Mouse (Mus musculus): ENCODE results near the gene Anks3. TPM values are rescaled to one million over a fixed set of nuclear protein-coding genes. Genes with fewer than 3 reads are reported as not detected.

Gene Anks3
- polyA plus RNA-seq, 1 experiment, result 1.9 TPM

DNA sequence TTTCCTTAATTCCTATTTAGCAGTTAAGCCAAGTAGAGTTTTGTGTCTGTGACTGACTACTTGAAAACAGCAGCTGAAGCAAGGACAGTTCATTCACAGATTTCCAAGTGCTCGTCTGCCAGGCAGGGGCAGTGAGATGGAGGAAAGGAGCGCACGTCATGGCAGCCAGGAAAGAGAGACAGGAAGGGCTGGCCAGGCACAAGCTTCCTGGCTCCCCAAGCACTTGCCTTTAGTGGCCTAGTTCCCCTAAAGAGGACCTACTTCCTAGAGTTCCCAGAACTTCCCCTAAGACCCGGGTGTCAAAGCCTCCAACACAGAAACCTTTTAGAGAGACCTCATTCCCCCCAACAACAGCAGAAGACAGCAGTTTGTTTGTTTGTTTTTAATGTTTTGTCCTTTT lies 43.4 kb downstream of the Anks3 start:
- no peaks in the 10 kb centered on the region for H3K4me1 ChIP-seq (ENCODE audit: control insufficient read depth)
- no peak overlapping the region for H3K4me3 ChIP-seq (replicated peaks)
- H3K9me3 ChIP-seq (ENCODE audit: control insufficient read depth, low read length), result no peaks in the 10 kb centered on the region
- peaks cover 41% of the 10 kb centered on the region for H3K36me3 ChIP-seq (ENCODE audit: control insufficient read depth)
- TF ChIP-seq GATA1 (IDR thresholded peaks at IDR 0.05; ENCODE audit: low read length), result no peak
- no peak for TF ChIP-seq TAL1 (IDR thresholded peaks at IDR 0.05; ENCODE audit: low read length)
- no peaks in the 10 kb centered on the region for H3K27me3 ChIP-seq (ENCODE audit: control insufficient read depth)

DNA sequence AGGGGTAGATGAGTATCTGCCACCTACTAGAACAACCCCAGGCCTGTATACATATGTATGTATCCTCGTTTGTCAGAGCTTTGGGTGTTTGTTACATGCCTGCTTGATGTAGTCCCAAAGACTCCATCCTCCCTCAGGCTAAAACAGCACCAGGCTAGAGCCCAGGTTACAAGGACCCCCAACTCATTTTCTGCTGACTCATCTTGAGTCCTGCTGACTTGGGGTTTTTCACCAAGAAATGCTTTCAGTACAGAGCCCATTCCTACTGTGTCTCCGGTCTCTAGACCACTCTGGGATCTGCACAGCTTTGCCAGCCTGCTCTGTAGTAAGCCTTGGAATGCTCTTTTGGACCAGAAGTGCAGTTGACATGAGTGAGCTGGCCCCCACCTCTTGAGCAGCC lies 47.4 kb downstream of the Anks3 start:
- Histone ChIP-seq H3K27me3 (ENCODE audit: control insufficient read depth) (no peaks in the 10 kb centered on the region), H3K4me1 (ENCODE audit: control insufficient read depth) (peaks cover 7% of the 10 kb centered on the region), H3K4me3 (replicated peaks) (no peak overlapping the region), H3K36me3 (ENCODE audit: control insufficient read depth) (peaks cover 35% of the 10 kb centered on the region), H3K9me3 (ENCODE audit: control insufficient read depth, low read length) (no peaks in the 10 kb centered on the region)
- TF ChIP-seq TAL1 (IDR thresholded peaks at IDR 0.05; ENCODE audit: low read length) (no peak), GATA1 (IDR thresholded peaks at IDR 0.05; ENCODE audit: low read length) (no peak)

DNA sequence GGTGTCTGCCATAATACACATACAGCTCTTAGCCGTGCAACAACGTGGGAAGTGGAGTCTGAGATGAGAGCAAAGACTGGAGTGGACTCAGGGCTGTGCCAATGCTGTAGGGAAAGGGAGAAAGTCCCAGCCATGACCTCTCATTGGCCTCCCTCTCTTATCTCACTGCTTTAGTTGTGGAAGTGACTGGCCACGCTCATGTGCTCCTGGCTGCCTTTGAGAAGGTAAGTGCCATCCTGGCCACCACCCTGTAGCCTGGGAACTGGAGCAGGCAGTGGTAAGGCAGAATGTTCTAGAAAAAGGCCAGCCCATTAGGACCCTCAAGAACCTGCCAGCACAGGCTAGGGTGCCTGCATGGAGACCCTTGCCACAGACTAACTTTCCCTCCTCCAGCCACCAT lies 48.1 kb downstream of the Anks3 start:
- peaks cover 41% of the 10 kb centered on the region for H3K36me3 ChIP-seq (ENCODE audit: control insufficient read depth)
- TF ChIP-seq GATA1 (IDR thresholded peaks at IDR 0.05; ENCODE audit: low read length) (no peak), TAL1 (IDR thresholded peaks at IDR 0.05; ENCODE audit: low read length) (no peak)
- no peaks in the 10 kb centered on the region for H3K9me3 ChIP-seq (ENCODE audit: control insufficient read depth, low read length)
- no peak overlapping the region for H3K4me3 ChIP-seq (replicated peaks)
- H3K4me1 ChIP-seq (ENCODE audit: control insufficient read depth), result peaks cover 7% of the 10 kb centered on the region
- no peaks in the 10 kb centered on the region for H3K27me3 ChIP-seq (ENCODE audit: control insufficient read depth)

DNA sequence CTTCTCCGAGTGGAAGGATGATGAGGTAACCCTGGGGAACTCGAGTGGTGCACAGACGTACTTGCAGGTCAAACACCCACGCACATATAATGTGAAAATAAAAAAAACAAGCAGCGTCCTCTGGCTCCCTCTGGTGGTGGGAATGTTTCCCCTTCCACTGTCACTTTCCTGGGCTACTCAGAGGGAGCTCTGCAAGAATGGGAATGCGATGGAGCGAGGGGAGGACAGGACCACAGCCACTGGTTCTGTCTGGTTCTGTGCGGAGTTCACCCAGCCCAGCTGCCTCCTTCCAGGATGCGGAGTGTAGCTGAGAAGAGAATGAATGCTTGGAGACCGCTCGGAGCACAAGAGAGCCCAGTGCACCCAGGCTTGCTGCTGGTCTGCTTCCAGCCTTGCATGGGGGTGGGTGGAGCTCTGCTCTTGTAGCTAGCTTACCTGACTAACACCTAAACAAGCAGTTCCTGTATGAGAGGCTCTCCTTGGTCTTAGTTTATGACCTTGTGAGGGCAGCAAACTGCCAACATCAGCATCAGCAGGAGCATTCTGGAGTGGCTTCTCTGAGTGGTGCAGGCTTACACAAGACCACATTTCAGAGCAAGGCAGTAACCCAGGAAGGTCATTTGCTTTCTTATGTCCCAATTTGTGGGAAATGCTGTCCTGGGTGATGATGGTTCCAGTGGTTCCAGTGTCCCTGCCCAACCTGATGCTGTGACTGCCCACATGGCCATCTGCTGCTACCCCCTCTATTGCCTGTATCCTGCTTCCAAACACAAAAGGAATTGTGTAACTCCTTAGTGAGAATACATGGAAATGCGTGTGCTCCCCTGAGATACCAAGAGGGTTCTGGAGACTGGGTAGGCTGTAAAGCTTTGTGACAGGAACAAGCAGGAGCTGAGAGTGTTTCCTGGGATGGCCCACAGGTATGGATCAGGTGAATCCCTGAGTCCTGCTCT lies 49.9 kb downstream of the Anks3 start:
- H3K9me3 ChIP-seq (ENCODE audit: control insufficient read depth, low read length), result no peaks in the 10 kb centered on the region
- H3K4me3 ChIP-seq (replicated peaks), result no peak overlapping the region
- H3K4me1 ChIP-seq (ENCODE audit: control insufficient read depth), result peaks cover 7% of the 10 kb centered on the region
- TF ChIP-seq GATA1 (IDR thresholded peaks at IDR 0.05; ENCODE audit: low read length), result no peak
- no peak for TF ChIP-seq TAL1 (IDR thresholded peaks at IDR 0.05; ENCODE audit: low read length)
- H3K27me3 ChIP-seq (ENCODE audit: control insufficient read depth), result no peaks in the 10 kb centered on the region
- peaks cover 48% of the 10 kb centered on the region for H3K36me3 ChIP-seq (ENCODE audit: control insufficient read depth)

DNA sequence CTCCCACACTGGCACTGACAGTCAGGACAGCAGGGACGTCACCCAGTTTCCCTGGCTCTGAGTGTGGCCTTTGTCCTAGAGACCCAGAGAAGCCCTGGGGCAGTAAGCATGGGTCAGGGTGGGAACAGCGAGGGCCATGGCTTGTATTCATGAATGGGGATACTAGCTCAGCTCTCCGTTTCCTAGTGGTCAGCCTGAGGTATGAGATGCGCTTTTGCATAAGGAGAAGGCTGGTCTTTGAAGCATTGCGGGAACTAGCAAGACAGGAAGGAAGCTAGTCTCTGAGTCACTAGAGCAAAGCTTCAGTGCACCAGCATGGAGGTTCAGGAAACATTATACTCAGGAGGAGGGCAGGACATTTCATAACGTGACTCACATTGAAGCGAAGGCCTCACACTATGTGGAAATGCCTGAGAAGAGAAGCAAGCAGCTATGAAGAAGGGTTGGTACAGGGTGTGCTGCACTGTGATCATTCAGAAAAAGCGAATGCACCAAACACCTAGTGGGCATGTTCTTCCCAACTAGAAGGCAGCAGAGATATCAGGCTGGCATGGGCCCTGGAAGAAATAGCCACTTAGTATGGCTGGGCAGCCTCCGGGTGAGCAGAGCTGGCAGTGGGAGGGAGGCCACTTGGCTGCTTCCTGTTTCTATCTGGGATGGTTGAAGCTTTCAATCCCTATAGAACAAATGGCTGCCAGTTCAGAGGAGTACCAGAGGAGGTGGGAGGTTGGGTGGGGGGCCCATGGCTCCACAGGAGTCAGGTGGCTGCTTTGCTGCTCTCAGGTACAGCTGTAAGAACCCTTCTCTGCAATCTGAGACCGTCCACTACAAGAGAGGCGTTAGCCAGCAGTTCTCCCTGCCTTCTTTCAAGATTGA lies 50.9 kb downstream of the Anks3 start:
- no peak overlapping the region for H3K4me3 ChIP-seq (replicated peaks)
- H3K9me3 ChIP-seq (ENCODE audit: control insufficient read depth, low read length), result no peaks in the 10 kb centered on the region
- TF ChIP-seq GATA1 (IDR thresholded peaks at IDR 0.05; ENCODE audit: low read length), result no peak
- TF ChIP-seq TAL1 (IDR thresholded peaks at IDR 0.05; ENCODE audit: low read length), result no peak
- H3K36me3 ChIP-seq (ENCODE audit: control insufficient read depth), result peaks cover 52% of the 10 kb centered on the region
- peaks cover 9% of the 10 kb centered on the region for H3K4me1 ChIP-seq (ENCODE audit: control insufficient read depth)
- H3K27me3 ChIP-seq (ENCODE audit: control insufficient read depth), result no peaks in the 10 kb centered on the region

DNA sequence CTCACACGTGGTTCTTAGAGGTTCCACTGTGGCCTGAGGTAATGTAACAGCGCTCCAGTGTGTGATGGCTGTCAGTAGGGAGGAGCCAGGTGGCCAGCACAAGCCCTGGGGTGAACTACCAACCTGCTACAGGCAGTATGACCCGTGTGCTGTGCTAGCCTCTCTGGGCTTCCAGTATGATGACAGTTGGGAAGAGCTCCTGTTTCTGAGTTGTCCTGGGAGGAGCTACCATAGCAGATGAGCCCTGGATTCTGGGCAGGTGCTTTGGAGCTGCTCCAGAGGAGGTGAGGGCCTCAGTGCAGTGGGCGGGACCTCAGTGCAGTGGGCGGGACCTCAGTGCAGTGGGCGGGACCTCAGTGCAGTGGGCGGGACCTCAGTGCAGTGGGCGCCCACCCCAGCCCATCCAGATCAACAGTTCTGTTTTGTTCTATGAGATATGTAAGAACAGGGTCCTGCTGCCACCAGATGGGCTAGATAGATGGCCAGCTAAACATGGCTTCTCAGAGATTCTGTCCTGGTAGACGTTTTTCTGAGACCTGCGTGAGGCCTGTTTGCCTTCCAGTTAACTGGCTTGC lies 51.8 kb downstream of the Anks3 start:
- no peaks in the 10 kb centered on the region for H3K9me3 ChIP-seq (ENCODE audit: control insufficient read depth, low read length)
- H3K4me1 ChIP-seq (ENCODE audit: control insufficient read depth), result peaks cover 12% of the 10 kb centered on the region
- TF ChIP-seq GATA1 (IDR thresholded peaks at IDR 0.05; ENCODE audit: low read length), result no peak
- no peak for TF ChIP-seq TAL1 (IDR thresholded peaks at IDR 0.05; ENCODE audit: low read length)
- peaks cover 55% of the 10 kb centered on the region for H3K36me3 ChIP-seq (ENCODE audit: control insufficient read depth)
- H3K27me3 ChIP-seq (ENCODE audit: control insufficient read depth), result no peaks in the 10 kb centered on the region
- no peak overlapping the region for H3K4me3 ChIP-seq (replicated peaks)

DNA sequence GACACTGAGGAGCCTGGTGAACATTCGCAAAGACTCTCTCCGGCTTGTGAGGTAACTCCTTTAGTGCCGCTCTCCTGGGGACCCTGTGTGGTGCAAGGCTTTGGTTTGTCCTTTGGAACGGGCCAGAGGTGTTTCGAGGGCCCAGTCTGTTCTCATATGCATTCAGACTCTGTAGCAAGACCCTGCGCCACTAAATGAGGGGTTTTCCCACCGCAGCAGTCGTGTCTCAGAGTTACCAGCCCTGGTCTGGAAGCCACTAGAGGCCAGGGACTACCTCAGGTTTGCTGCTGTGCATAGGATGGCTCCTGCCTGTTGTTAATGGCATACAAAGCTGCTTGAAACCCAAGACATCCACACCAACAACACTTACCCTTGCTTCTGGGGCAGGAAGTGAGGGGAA lies 53.2 kb downstream of the Anks3 start:
- Histone ChIP-seq H3K9me3 (ENCODE audit: control insufficient read depth, low read length) (no peaks in the 10 kb centered on the region), H3K4me3 (replicated peaks) (no peak overlapping the region), H3K36me3 (ENCODE audit: control insufficient read depth) (peaks cover 50% of the 10 kb centered on the region), H3K27me3 (ENCODE audit: control insufficient read depth) (no peaks in the 10 kb centered on the region), H3K4me1 (ENCODE audit: control insufficient read depth) (peaks cover 12% of the 10 kb centered on the region)
- TF ChIP-seq TAL1 (IDR thresholded peaks at IDR 0.05; ENCODE audit: low read length) (no peak), GATA1 (IDR thresholded peaks at IDR 0.05; ENCODE audit: low read length) (no peak)

DNA sequence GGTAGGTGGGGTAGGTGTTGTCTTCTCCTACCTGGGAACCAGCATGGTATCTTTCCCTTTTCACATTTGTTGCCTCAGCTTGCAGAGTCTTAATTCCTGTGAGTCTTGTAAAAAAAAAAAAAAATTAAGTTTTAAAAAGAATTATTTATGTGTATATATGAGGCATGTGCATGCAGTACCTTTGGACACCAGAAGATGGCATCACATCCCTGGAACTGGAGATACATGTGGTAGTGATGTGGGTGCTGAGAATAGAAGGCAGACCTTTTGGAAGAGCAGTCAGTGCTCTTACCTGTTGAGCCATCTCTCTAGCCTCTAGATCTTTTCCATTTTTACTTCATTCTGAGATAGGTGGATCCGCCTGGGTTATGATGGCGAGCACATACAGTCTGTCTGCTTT lies 54.3 kb downstream of the Anks3 start:
- peaks cover 15% of the 10 kb centered on the region for H3K4me1 ChIP-seq (ENCODE audit: control insufficient read depth)
- TF ChIP-seq TAL1 (IDR thresholded peaks at IDR 0.05; ENCODE audit: low read length) (no peak), GATA1 (IDR thresholded peaks at IDR 0.05; ENCODE audit: low read length) (no peak)
- H3K27me3 ChIP-seq (ENCODE audit: control insufficient read depth), result no peaks in the 10 kb centered on the region
- H3K36me3 ChIP-seq (ENCODE audit: control insufficient read depth), result peaks cover 44% of the 10 kb centered on the region
- no peak overlapping the region for H3K4me3 ChIP-seq (replicated peaks)
- H3K9me3 ChIP-seq (ENCODE audit: control insufficient read depth, low read length), result no peaks in the 10 kb centered on the region

DNA sequence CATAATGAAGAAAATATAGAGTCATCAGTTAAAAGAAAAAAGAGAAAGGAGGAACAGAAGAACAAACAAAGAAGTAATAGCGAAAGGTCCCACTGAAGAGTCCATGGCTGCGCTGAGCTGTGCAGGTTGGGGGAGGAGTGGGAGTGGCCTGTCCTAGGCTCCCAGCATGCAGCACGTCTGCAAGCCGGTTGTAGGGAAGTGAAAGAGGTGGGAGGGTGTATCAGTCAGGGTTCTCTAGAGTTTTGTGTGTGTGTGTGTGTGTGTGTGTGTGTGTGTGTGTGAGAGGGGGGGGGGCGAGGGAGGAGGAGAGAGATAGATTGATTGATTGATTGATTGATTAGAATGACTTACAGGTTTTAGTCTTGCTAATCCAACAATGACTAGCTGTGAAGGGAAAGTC lies 56.0 kb downstream of the Anks3 start:
- Histone ChIP-seq H3K4me3 (replicated peaks) (no peak overlapping the region), H3K36me3 (ENCODE audit: control insufficient read depth) (peaks cover 32% of the 10 kb centered on the region), H3K4me1 (ENCODE audit: control insufficient read depth) (peaks cover 11% of the 10 kb centered on the region), H3K27me3 (ENCODE audit: control insufficient read depth) (no peaks in the 10 kb centered on the region), H3K9me3 (ENCODE audit: control insufficient read depth, low read length) (no peaks in the 10 kb centered on the region)
- no peak for TF ChIP-seq GATA1 (IDR thresholded peaks at IDR 0.05; ENCODE audit: low read length)
- no peak for TF ChIP-seq TAL1 (IDR thresholded peaks at IDR 0.05; ENCODE audit: low read length)

Data from erythroblast, embryonic 14.5 days (primary cell).